Mouse (Mus musculus) myocyte (in vitro differentiated cells): ENCODE measurements around the gene Arhgap9.

ENCODE experiments used
- E2F4 ChIP-seq: IDR thresholded peaks from one replicate; pipeline ENCODE4 v1.6.1; 2011; ENCODE audit warnings: mild to moderate bottlenecking, control low read depth, moderate library complexity; ENCODE audit not compliant: insufficient read depth
- MAX ChIP-seq: IDR thresholded peaks from one replicate; pipeline ENCODE4 v1.6.1; 2011; ENCODE audit warnings: low read depth, mild to moderate bottlenecking, control low read depth
- MYOD1 ChIP-seq, 3 experiments: IDR thresholded peaks; one replicate each; pipeline ENCODE4 v1.6.1; 2011; ENCODE audit warnings: control low read depth in 2 of 3, low read depth in 2 of 3, mild to moderate bottlenecking in 2 of 3, moderate library complexity in 1 of 3; ENCODE audit not compliant: insufficient read length in 2 of 3, control insufficient read depth in 1 of 3
- MYOG ChIP-seq, 3 experiments: IDR thresholded peaks; one replicate each; pipeline ENCODE4 v1.6.1; 2011; ENCODE audit warnings: control low read depth in 2 of 3, low read depth in 2 of 3, mild to moderate bottlenecking in 2 of 3; ENCODE audit not compliant: insufficient read length in 2 of 3, control insufficient read depth in 1 of 3, insufficient read depth in 1 of 3
- POLR2A ChIP-seq: IDR thresholded peaks from one replicate; pipeline ENCODE4 v1.6.1; 2011; ENCODE audit warnings: low read depth, mild to moderate bottlenecking, control low read depth, moderate library complexity; ENCODE audit not compliant: insufficient read length
- SRF ChIP-seq: IDR thresholded peaks from one replicate; pipeline ENCODE4 v1.6.1; 2011; ENCODE audit warnings: low read depth; ENCODE audit not compliant: control insufficient read depth, insufficient read length
- TCF12 ChIP-seq: IDR thresholded peaks from one replicate; pipeline ENCODE4 v1.6.1; 2011; ENCODE audit warnings: mild to moderate bottlenecking, control low read depth; ENCODE audit not compliant: poor library complexity, insufficient read depth, severe bottlenecking
- USF1 ChIP-seq: IDR thresholded peaks from one replicate; pipeline ENCODE4 v1.6.1; 2011; ENCODE audit warnings: low read depth, mild to moderate bottlenecking, control low read depth, moderate library complexity

- TF ChIP-seq MAX (no peak), POLR2A (no peak), USF1 (no peak), E2F4 (no peak), MYOD1 (IDR thresholded peaks at IDR 0.05; ENCODE audit: control insufficient read depth in 1 of 3, insufficient read length in 2 of 3, low read depth in 2 of 3) (no peak), MYOG (IDR thresholded peaks at IDR 0.05; ENCODE audit: control insufficient read depth in 1 of 3, insufficient read depth in 1 of 3, insufficient read length in 2 of 3, low read depth in 2 of 3) (no peak), TCF12 (no peak), SRF (no peak)
Measured at GRCm38 (mm10) chr10:127369834-127370820, 48.4 kb downstream of the Arhgap9 start, which contains the start of gene Inhbc.
